Mouse (Mus musculus): ENCODE results near the gene Eif4e2.

- TF ChIP-seq CTCF (IDR thresholded peaks at IDR 0.05; ENCODE audit: low read depth), result no peak
- TF ChIP-seq EP300 (optimal IDR thresholded peaks at IDR 0.05), result no peak
These were observed 9.9 kb upstream of the Eif4e2 start for GRCm38 (mm10) chr1:87203779-87204178.

Data from stomach, postnatal 0 days (tissue).